Mouse (Mus musculus) midbrain, embryonic 11.5 days (tissue): ENCODE measurements at regions not wholly inside any gene's neighbourhood (a gene's known extent, or its start where the extent isn't known, plus 50 kb on each side); places are given as distances from the start of the nearest gene placed in this dataset.

Experiments
- ATAC-seq: fragments of 200-750 bp; cut with Nextera tagmentation; 2 replicates; pipeline ENCODE4 v1.8.0; 2017; ENCODE audit warnings: moderate TSS enrichment, moderate library complexity; ENCODE audit not compliant: low FRiP score
- DNase-seq: peaks from one replicate; pipeline ENCODE4 v3.0.0; 2015; ENCODE audit warnings: low spot score; ENCODE audit errors: missing footprints
- H3K27ac ChIP-seq: fragments of 300-500 bp; sonication (generic); 2 replicates; pipeline ENCODE4 v1.5.1; 2014; ENCODE audit warnings: low read depth, low read length
- H3K27me3 ChIP-seq: fragments of 300-500 bp; sonication (generic); 2 replicates; pipeline ENCODE4 v1.6.1; 2014; ENCODE audit warnings: mild to moderate bottlenecking, low read length, moderate library complexity, mixed read lengths; ENCODE audit not compliant: control insufficient read depth, insufficient read depth
- H3K36me3 ChIP-seq: fragments of 300-500 bp; sonication (generic); 2 replicates; pipeline ENCODE4 v1.6.1; 2014; ENCODE audit warnings: mild to moderate bottlenecking, low read length, moderate library complexity, mixed read lengths; ENCODE audit not compliant: control insufficient read depth, insufficient read depth
- H3K4me1 ChIP-seq: fragments of 300-500 bp; sonication (generic); 2 replicates; pipeline ENCODE4 v1.6.1; 2014; ENCODE audit warnings: low read length; ENCODE audit not compliant: control insufficient read depth, insufficient read depth
- H3K4me2 ChIP-seq: fragments of 300-500 bp; sonication (generic); 2 replicates; pipeline ENCODE4 v1.6.1; 2014; ENCODE audit warnings: mild to moderate bottlenecking, moderate library complexity
- H3K4me3 ChIP-seq: fragments of 300-500 bp; sonication (generic); 2 replicates; pipeline ENCODE4 v1.5.1; 2014; ENCODE audit warnings: low read depth, low read length
- H3K9ac ChIP-seq: fragments of 300-500 bp; sonication (generic); 2 replicates; pipeline ENCODE4 v1.6.1; 2014; ENCODE audit warnings: low read length
- H3K9me3 ChIP-seq: fragments of 300-500 bp; sonication (generic); 2 replicates; pipeline ENCODE4 v1.6.1; 2016; ENCODE audit warnings: low read length; ENCODE audit not compliant: control insufficient read depth
- WGBS: fragments of 180-500 bp; shearing (Covaris S2); extraction: QIAGEN DNeasy Blood & Tissue Kit; methylation state at CpG from one replicate; pipeline ENCODE4 v1.1.7; 2014; 5-methylcytosine and 5-hydroxymethylcytosine counted together

DNA sequence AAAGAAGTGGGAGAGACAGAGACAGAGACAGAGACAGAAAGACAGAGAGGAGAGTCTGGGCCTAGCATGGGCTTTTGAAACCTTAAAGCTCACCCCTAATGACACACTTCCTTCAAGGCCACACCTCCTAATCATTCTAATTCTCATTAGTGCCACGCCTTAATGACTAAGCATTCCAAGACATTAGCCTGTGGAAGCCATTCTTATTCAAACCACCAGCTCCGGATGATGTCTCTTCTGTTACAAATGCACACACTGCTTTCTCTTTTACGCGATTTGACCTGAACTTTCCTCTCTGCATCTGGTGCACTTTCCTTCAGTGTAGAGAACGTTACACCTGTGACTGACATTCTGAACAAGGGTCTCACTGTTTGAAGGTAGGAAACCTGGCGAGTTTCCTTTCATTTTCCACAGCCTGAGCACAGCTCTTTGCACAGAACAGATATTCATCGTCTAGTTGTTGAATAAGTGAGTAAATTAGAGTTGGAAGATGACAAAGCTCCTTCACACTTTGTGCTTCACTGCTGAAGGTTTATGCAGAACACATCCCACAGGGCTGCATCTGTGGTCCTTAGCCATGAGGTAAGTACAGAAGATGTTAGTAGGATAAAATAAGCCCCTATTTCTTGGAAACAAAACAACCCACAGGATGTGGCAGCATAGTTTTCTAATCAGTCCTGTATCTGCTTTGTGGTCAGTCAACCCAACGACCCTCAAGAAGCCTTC is 116.8 kb downstream of the Faxc start:
- H3K36me3 ChIP-seq: no peaks in the 10 kb centered on the region
- no peaks in the 10 kb centered on the region for H3K27me3 ChIP-seq
- WGBS: 72% methylated on average over 8 of the region's 8 CpGs
- H3K4me1 ChIP-seq: no peaks in the 10 kb centered on the region
- ATAC-seq (no peak), DNase-seq (no peak)
- H3K4me2 ChIP-seq: no peak overlapping the region
- no peak overlapping the region for H3K9ac ChIP-seq
- no peak overlapping the region for H3K4me3 ChIP-seq
- H3K9me3 ChIP-seq: no peaks in the 10 kb centered on the region
- no peak overlapping the region for H3K27ac ChIP-seq

GRCm38 (mm10) chr4:22066785-22067433 is 135.8 kb downstream of the Faxc start:
- Histone ChIP-seq H3K9me3 (no peaks in the 10 kb centered on the region), H3K27ac (peak overlapping the region; percentile 61), H3K36me3 (no peaks in the 10 kb centered on the region), H3K27me3 (no peaks in the 10 kb centered on the region), H3K4me2 (no peak overlapping the region), H3K4me1 (peaks cover 6% of the 10 kb centered on the region), H3K9ac (no peak overlapping the region), H3K4me3 (no peak overlapping the region)
- ATAC-seq (peak; percentile 82), DNase-seq (peak; percentile 85)
- WGBS: 22% methylated on average over 5 of the region's 5 CpGs

- Histone ChIP-seq H3K27ac (peak overlapping the region; percentile 61), H3K9ac (0 out of 2 replicates have a peak overlapping the region, but pooled peaks have one; percentile 16), H3K9me3 (no peaks in the 10 kb centered on the region), H3K4me3 (no peak overlapping the region), H3K36me3 (no peaks in the 10 kb centered on the region), H3K27me3 (no peaks in the 10 kb centered on the region), H3K4me1 (peaks cover 6% of the 10 kb centered on the region), H3K4me2 (no peak overlapping the region)
- ATAC-seq (peak; percentile 34), DNase-seq (peak; percentile 89)
- WGBS: 71% methylated on average over 14 of the region's 14 CpGs
These were observed 136.7 kb downstream of the Faxc start for GRCm38 (mm10) chr4:22067678-22068299.

DNA sequence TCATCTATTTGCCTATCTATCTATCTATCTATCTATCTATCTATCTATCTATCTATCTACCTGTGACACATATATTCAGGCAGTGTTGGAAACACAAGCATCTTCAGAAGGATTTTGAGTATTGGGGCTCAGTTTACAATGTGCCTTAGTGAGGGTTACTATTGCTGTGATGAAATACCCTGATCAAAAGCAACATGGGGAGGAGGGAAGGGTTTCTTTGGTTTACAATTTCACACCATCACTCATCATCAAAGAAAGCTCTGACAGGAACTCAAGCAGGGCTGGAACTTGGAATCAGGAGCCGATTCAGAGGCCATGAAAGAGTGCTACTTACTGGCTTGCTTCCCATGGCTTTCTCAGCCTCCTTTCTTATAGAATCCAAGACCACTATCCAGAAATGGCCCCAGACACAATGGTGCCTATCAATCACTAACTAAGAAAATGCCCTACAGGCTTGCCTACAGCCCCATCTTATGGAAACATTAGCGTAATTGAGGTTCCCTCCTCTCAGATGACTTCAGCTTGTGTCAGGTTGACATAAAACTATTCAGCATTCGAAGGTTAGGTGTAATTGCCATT is 157.2 kb downstream of the Faxc start:
- no peak overlapping the region for H3K9ac ChIP-seq
- no peak overlapping the region for H3K4me3 ChIP-seq
- DNase-seq (no peak), ATAC-seq (peak; percentile 63)
- 43% methylated on average over 3 of the region's 3 CpGs for WGBS
- no peaks in the 10 kb centered on the region for H3K27me3 ChIP-seq
- H3K9me3 ChIP-seq: no peaks in the 10 kb centered on the region
- no peak overlapping the region for H3K4me2 ChIP-seq
- H3K27ac ChIP-seq: no peak overlapping the region
- H3K36me3 ChIP-seq: no peaks in the 10 kb centered on the region
- no peaks in the 10 kb centered on the region for H3K4me1 ChIP-seq

GRCm38 (mm10) chr4:22089637-22090041 is 158.5 kb downstream of the Faxc start:
- no peak overlapping the region for H3K9ac ChIP-seq
- no peak overlapping the region for H3K4me2 ChIP-seq
- 100% methylated on average over 1 of the region's 1 CpGs for WGBS
- no peaks in the 10 kb centered on the region for H3K36me3 ChIP-seq
- H3K27me3 ChIP-seq: no peaks in the 10 kb centered on the region
- no peak overlapping the region for H3K4me3 ChIP-seq
- DNase-seq (no peak), ATAC-seq (no peak)
- H3K4me1 ChIP-seq: no peaks in the 10 kb centered on the region
- no peaks in the 10 kb centered on the region for H3K9me3 ChIP-seq
- H3K27ac ChIP-seq: no peak overlapping the region

- DNase-seq (no peak), ATAC-seq (no peak)
- no peak overlapping the region for H3K9ac ChIP-seq
- H3K36me3 ChIP-seq: no peaks in the 10 kb centered on the region
- H3K27me3 ChIP-seq: no peaks in the 10 kb centered on the region
- H3K27ac ChIP-seq: no peak overlapping the region
- no peak overlapping the region for H3K4me3 ChIP-seq
- H3K4me1 ChIP-seq: peaks cover 6% of the 10 kb centered on the region; the same call in 1 of the 2 replicates
- H3K4me2 ChIP-seq: no peak overlapping the region
- WGBS: 69% methylated on average over 11 of the region's 11 CpGs
- H3K9me3 ChIP-seq: no peaks in the 10 kb centered on the region
These were observed 159.4 kb downstream of the Faxc start for GRCm38 (mm10) chr4:22090536-22090935.

- H3K9me3 ChIP-seq: no peaks in the 10 kb centered on the region
- 71% methylated on average over 4 of the region's 4 CpGs for WGBS
- no peak overlapping the region for H3K4me2 ChIP-seq
- no peak for ATAC-seq
- no peaks in the 10 kb centered on the region for H3K36me3 ChIP-seq
- H3K9ac ChIP-seq: no peak overlapping the region
- H3K4me3 ChIP-seq: no peak overlapping the region
- H3K27ac ChIP-seq: no peak overlapping the region
- no peak for DNase-seq
- H3K4me1 ChIP-seq: peaks cover 10% of the 10 kb centered on the region; the same call in 1 of the 2 replicates
- no peaks in the 10 kb centered on the region for H3K27me3 ChIP-seq
These were observed 161.4 kb downstream of the Faxc start for GRCm38 (mm10) chr4:22092551-22092950.

DNA sequence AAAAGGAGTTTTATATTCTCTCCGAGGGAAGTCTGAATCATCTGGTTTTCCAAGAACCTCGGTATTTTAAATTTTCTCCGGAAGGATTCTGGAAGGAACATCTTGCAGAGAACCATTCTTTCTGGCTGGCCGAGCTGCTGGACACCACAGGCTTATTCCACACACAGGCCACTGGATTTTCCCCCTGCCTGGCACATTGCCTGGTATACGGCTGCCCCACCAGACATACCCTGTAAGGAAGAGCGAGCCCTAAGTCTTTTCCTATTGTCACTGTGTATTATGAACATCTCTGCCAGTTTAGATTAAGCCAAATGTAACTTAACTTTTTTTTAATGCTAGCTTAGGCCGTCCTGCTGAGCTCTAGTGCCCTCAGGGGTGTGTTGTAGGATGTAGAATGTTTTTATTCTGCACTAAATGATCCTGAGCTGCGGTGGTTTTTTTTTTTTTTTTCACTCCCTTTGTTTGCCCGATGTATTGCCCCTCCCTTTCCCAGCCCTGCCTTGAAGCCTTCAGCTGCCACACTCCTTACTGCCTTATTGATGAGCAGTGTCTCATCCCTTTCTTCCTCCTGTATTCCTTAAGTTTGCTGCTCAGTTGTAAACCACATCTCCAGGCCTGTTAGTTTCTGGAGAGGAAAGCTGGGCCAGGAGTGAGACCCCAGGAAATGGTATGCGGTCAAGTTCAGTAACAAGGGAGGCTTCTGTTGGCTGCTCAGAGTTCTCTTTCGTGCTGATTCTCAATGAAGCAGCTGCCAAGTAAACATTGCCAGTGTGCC is 164.3 kb downstream of the Faxc start:
- H3K9ac ChIP-seq: peak overlapping the region; percentile 36; the same call in 1 of the 2 replicates
- peak; percentile 80 for ATAC-seq
- no peaks in the 10 kb centered on the region for H3K9me3 ChIP-seq
- no peak overlapping the region for H3K4me3 ChIP-seq
- H3K36me3 ChIP-seq: no peaks in the 10 kb centered on the region
- H3K4me2 ChIP-seq: no peak overlapping the region
- DNase-seq: peak; percentile 89
- peak overlapping the region; percentile 44; the same call in 1 of the 2 replicates for H3K27ac ChIP-seq
- peaks cover 10% of the 10 kb centered on the region; the same call in 1 of the 2 replicates for H3K4me1 ChIP-seq
- 34% methylated on average over 11 of the region's 11 CpGs for WGBS
- H3K27me3 ChIP-seq: no peaks in the 10 kb centered on the region
